Mouse (Mus musculus): ENCODE measurements at regions not wholly inside any gene's neighbourhood (a gene's known extent, or its start where the extent isn't known, plus 50 kb on each side); places are given as distances from the start of the nearest gene placed in this dataset.

DNA sequence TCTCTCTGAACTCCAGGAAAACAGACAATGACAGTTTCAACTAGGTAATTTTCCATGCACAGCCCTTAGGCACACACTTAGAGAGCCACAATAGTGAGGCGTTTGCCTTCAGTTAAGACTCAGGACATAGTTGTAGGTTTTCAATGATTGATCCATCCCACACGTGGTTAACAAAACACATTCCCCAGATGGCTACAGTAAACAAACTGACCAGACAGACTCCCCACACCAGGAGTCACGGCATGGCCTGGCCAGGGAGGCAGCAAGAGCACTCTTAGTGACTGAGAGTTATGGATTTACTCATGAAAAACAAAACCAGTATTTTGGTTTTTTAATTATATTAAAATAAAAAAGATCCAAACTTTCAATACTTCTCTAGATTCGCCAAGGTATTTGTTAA lies 146.6 kb upstream of the Cdkn3 start:
- WGBS, result 59% methylated on average over 4 of the region's 4 CpGs

GRCm38 (mm10) chr14:46613211-46613610 lies 147.1 kb upstream of the Cdkn3 start:
- ATAC-seq, result no peak
- Histone ChIP-seq H3K4me3 (ENCODE audit: low read depth, low read length) (no peak overlapping the region), H3K9me3 (ENCODE audit: control insufficient read depth) (no peaks in the 10 kb centered on the region), H3K4me2 (replicated peaks; ENCODE audit: low read depth) (no peak overlapping the region), H3K36me3 (ENCODE audit: control insufficient read depth, insufficient read depth) (no peaks in the 10 kb centered on the region), H3K9ac (ENCODE audit: low read depth, low read length) (no peak overlapping the region), H3K27me3 (replicated peaks; ENCODE audit: control insufficient read depth, insufficient read depth, low read length) (no peaks in the 10 kb centered on the region), H3K27ac (ENCODE audit: low read depth, low read length) (no peak overlapping the region), H3K4me1 (replicated peaks; ENCODE audit: control insufficient read depth, insufficient read depth, low read length) (no peaks in the 10 kb centered on the region)
- WGBS, result 68% methylated on average over 8 of the region's 8 CpGs
- no peak for TF ChIP-seq CTCF (IDR thresholded peaks at IDR 0.05; ENCODE audit: low read depth)

More for the DNA sequence above, 146.6 kb upstream of the Cdkn3 start:
- TF ChIP-seq CTCF (IDR thresholded peaks at IDR 0.05; ENCODE audit: low read depth), result no peak
- Histone ChIP-seq H3K9me3 (ENCODE audit: control insufficient read depth) (no peaks in the 10 kb centered on the region), H3K4me3 (ENCODE audit: low read depth, low read length) (no peak overlapping the region), H3K9ac (ENCODE audit: low read depth, low read length) (no peak overlapping the region), H3K4me2 (replicated peaks; ENCODE audit: low read depth) (no peak overlapping the region), H3K4me1 (replicated peaks; ENCODE audit: control insufficient read depth, insufficient read depth, low read length) (no peaks in the 10 kb centered on the region), H3K27me3 (replicated peaks; ENCODE audit: control insufficient read depth, insufficient read depth, low read length) (no peaks in the 10 kb centered on the region), H3K36me3 (ENCODE audit: control insufficient read depth, insufficient read depth) (no peaks in the 10 kb centered on the region), H3K27ac (ENCODE audit: low read depth, low read length) (no peak overlapping the region)
- ATAC-seq, result no peak

DNA sequence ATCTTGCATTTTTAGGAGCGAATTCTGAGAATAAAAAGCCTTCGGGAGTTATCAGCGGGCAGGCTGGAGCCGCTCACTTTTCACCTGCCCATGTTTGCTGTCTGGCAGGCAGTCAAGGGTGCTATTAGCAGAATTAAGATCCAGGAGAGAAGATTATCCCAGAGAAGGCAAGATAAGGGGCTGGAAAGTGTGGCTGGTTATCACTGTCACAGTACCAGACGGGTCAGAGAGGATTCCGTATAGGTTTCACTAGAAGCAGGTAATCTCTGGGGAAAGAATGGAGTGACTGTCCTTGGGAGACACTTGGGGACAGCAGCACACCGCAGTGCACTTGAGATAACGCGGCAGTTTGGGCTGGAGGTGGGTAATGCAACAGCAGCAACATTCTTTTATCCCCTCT lies 147.8 kb upstream of the Cdkn3 start:
- Histone ChIP-seq H3K9me3 (ENCODE audit: control insufficient read depth) (no peaks in the 10 kb centered on the region), H3K4me1 (replicated peaks; ENCODE audit: control insufficient read depth, insufficient read depth, low read length) (no peaks in the 10 kb centered on the region), H3K9ac (ENCODE audit: low read depth, low read length) (no peak overlapping the region), H3K4me2 (replicated peaks; ENCODE audit: low read depth) (no peak overlapping the region), H3K36me3 (ENCODE audit: control insufficient read depth, insufficient read depth) (no peaks in the 10 kb centered on the region), H3K27ac (ENCODE audit: low read depth, low read length) (no peak overlapping the region), H3K27me3 (replicated peaks; ENCODE audit: control insufficient read depth, insufficient read depth, low read length) (no peaks in the 10 kb centered on the region), H3K4me3 (ENCODE audit: low read depth, low read length) (no peak overlapping the region)
- no peak for ATAC-seq
- 38% methylated on average over 9 of the region's 9 CpGs for WGBS
- TF ChIP-seq CTCF (IDR thresholded peaks at IDR 0.05; ENCODE audit: low read depth), result no peak

- no peak overlapping the region for H3K4me3 ChIP-seq (ENCODE audit: low read depth, low read length)
- 91% methylated on average over 5 of the region's 5 CpGs for WGBS
These were observed 149.4 kb upstream of the Cdkn3 start for GRCm38 (mm10) chr14:46610926-46611325.

GRCm38 (mm10) chr14:46610226-46610855 lies 150.0 kb upstream of the Cdkn3 start:
- ATAC-seq, result no peak
- Histone ChIP-seq H3K4me3 (ENCODE audit: low read depth, low read length) (no peak overlapping the region), H3K27me3 (replicated peaks; ENCODE audit: control insufficient read depth, insufficient read depth, low read length) (no peaks in the 10 kb centered on the region), H3K4me1 (replicated peaks; ENCODE audit: control insufficient read depth, insufficient read depth, low read length) (no peaks in the 10 kb centered on the region), H3K4me2 (replicated peaks; ENCODE audit: low read depth) (no peak overlapping the region), H3K36me3 (ENCODE audit: control insufficient read depth, insufficient read depth) (no peaks in the 10 kb centered on the region), H3K27ac (ENCODE audit: low read depth, low read length) (no peak overlapping the region), H3K9ac (ENCODE audit: low read depth, low read length) (no peak overlapping the region), H3K9me3 (ENCODE audit: control insufficient read depth) (no peaks in the 10 kb centered on the region)
- TF ChIP-seq CTCF (IDR thresholded peaks at IDR 0.05; ENCODE audit: low read depth), result no peak
- WGBS, result 86% methylated on average over 9 of the region's 9 CpGs

More at GRCm38 (mm10) chr14:46610926-46611325, 149.4 kb upstream of the Cdkn3 start:
- Histone ChIP-seq H3K27ac (ENCODE audit: low read depth, low read length) (no peak overlapping the region), H3K27me3 (replicated peaks; ENCODE audit: control insufficient read depth, insufficient read depth, low read length) (no peaks in the 10 kb centered on the region), H3K9me3 (ENCODE audit: control insufficient read depth) (no peaks in the 10 kb centered on the region), H3K4me2 (replicated peaks; ENCODE audit: low read depth) (no peak overlapping the region), H3K9ac (ENCODE audit: low read depth, low read length) (no peak overlapping the region), H3K36me3 (ENCODE audit: control insufficient read depth, insufficient read depth) (no peaks in the 10 kb centered on the region), H3K4me1 (replicated peaks; ENCODE audit: control insufficient read depth, insufficient read depth, low read length) (no peaks in the 10 kb centered on the region)
- ATAC-seq, result no peak
- no peak for TF ChIP-seq CTCF (IDR thresholded peaks at IDR 0.05; ENCODE audit: low read depth)

DNA sequence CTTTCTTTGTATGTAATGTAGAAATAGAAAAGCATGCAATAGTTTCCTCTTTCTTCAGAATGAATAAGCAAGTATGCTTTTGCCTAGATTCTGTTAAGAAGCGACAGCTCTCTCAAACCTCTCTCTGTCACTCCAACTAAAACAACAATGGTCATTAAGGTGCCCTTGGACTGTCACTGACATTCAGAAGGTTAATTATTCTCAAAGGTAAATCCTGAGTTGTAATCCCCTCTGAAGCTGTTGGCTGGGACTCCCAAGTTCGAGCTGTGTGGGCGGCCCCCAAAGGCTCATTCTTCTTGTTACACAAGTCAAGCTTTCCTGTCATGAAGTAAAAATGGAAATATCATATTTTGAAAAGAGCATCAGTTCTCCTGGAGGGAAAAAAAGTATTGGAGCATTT lies 153.6 kb upstream of the Cdkn3 start:
- Histone ChIP-seq H3K4me3 (ENCODE audit: low read depth, low read length) (no peak overlapping the region), H3K27me3 (replicated peaks; ENCODE audit: control insufficient read depth, insufficient read depth, low read length) (no peaks in the 10 kb centered on the region), H3K4me1 (replicated peaks; ENCODE audit: control insufficient read depth, insufficient read depth, low read length) (no peaks in the 10 kb centered on the region), H3K36me3 (ENCODE audit: control insufficient read depth, insufficient read depth) (no peaks in the 10 kb centered on the region), H3K9ac (ENCODE audit: low read depth, low read length) (no peak overlapping the region), H3K4me2 (replicated peaks; ENCODE audit: low read depth) (no peak overlapping the region), H3K9me3 (ENCODE audit: control insufficient read depth) (no peaks in the 10 kb centered on the region), H3K27ac (ENCODE audit: low read depth, low read length) (no peak overlapping the region)
- ATAC-seq, result no peak
- TF ChIP-seq CTCF (IDR thresholded peaks at IDR 0.05; ENCODE audit: low read depth), result no peak
- 54% methylated on average over 3 of the region's 3 CpGs for WGBS

DNA sequence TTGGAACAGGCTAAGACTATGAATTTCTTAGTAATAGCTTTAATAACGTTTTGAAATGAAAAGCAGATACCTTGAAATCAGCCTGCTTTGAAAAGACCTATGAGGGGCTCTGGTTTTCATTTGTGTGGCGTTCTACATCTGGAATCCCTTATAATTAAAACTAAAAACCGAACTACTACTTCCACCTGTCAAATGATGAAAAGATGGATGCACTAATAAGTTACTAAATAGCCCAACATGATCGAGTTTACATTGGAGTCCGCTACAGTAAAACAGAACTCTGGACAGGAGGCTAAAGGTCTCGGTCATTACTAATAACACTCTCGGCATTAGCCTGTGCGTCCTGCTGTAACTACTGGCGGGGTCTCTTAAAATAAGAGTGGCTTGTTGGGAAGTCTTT lies 154.3 kb upstream of the Cdkn3 start:
- 32% methylated on average over 9 of the region's 9 CpGs for WGBS
- no peaks in the 10 kb centered on the region for H3K27me3 ChIP-seq (replicated peaks; ENCODE audit: control insufficient read depth, insufficient read depth, low read length)
- ATAC-seq, result no peak
- H3K27ac ChIP-seq (ENCODE audit: low read depth, low read length), result no peak overlapping the region
- H3K4me2 ChIP-seq (replicated peaks; ENCODE audit: low read depth), result no peak overlapping the region
- H3K9ac ChIP-seq (ENCODE audit: low read depth, low read length), result no peak overlapping the region
- no peak overlapping the region for H3K4me3 ChIP-seq (ENCODE audit: low read depth, low read length)
- H3K9me3 ChIP-seq (ENCODE audit: control insufficient read depth), result no peaks in the 10 kb centered on the region
- no peak for TF ChIP-seq CTCF (IDR thresholded peaks at IDR 0.05; ENCODE audit: low read depth)
- no peaks in the 10 kb centered on the region for H3K4me1 ChIP-seq (replicated peaks; ENCODE audit: control insufficient read depth, insufficient read depth, low read length)
- no peaks in the 10 kb centered on the region for H3K36me3 ChIP-seq (ENCODE audit: control insufficient read depth, insufficient read depth)

Measured in intestine, postnatal 0 days (tissue).